Mouse (Mus musculus) heart, adult 2 months (tissue): Measurements from ENCODE around the gene Lrrc38. TPM values are rescaled to one million over a fixed set of nuclear protein-coding genes. Genes with fewer than 3 reads are reported as not detected.
"Not testable (repeated sequence)": the region's sequence is repeated elsewhere in the genome, so short reads cannot be mapped to it uniquely, and the experiment has no call there.

Experiments
- DNase-seq, 2 experiments: peaks; one replicate each; pipeline ENCODE4 v3.0.0; 2021
- H3K27ac ChIP-seq: fragments of 200-600 bp; 2 replicates; pipeline ENCODE4 v1.8.1; 2022
- H3K27me3 ChIP-seq: fragments of 200-500 bp; 2 replicates; pipeline ENCODE4 v1.6.1; 2012; ENCODE audit warnings: mild to moderate bottlenecking, low read length, inconsistent platforms, mixed read lengths; ENCODE audit not compliant: control insufficient read depth, insufficient read depth
- H3K36me3 ChIP-seq: fragments of 200-500 bp; 2 replicates; pipeline ENCODE4 v1.6.1; 2012; ENCODE audit warnings: low read length, inconsistent platforms; ENCODE audit not compliant: control insufficient read depth, insufficient read depth
- H3K4me1 ChIP-seq: fragments of 200-500 bp; 2 replicates; pipeline ENCODE4 v1.6.1; 2011; ENCODE audit warnings: low read length; ENCODE audit not compliant: control insufficient read depth, insufficient read depth
- H3K4me3 ChIP-seq: fragments of 200-600 bp; 2 replicates; pipeline ENCODE4 v1.8.1; 2022
- H3K79me2 ChIP-seq: fragments of 200-500 bp; replicated peaks from 2 replicates; pipeline ENCODE4 v1.6.1; 2012; ENCODE audit warnings: mild to moderate bottlenecking, inconsistent platforms, low read length, moderate library complexity, mixed read lengths; ENCODE audit not compliant: control insufficient read depth, insufficient read depth
- H3K9ac ChIP-seq: fragments of 200-500 bp; 2 replicates; pipeline ENCODE4 v1.6.1; 2012; ENCODE audit warnings: low read depth, mild to moderate bottlenecking, control low read depth, inconsistent platforms, low read length, mixed read lengths
- CTCF ChIP-seq: fragments of 200-600 bp; IDR thresholded peaks from 2 replicates; pipeline ENCODE4 v1.8.1; 2022; ENCODE audit warnings: antibody characterized with exemption, mild to moderate bottlenecking, moderate library complexity
- EP300 ChIP-seq: fragments of 200-500 bp; IDR thresholded peaks from 2 replicates; pipeline ENCODE4 v1.6.1; 2011; ENCODE audit warnings: low read depth, low read length, control low read depth; ENCODE audit not compliant: insufficient read depth
- POLR2A ChIP-seq: fragments of 200-500 bp; IDR thresholded peaks from 2 replicates; pipeline ENCODE4 v1.6.1; 2011; ENCODE audit warnings: mild to moderate bottlenecking, low read depth, low read length, control low read depth; ENCODE audit not compliant: insufficient read depth
- WGBS: fragments of 180-500 bp; shearing (Covaris S2); methylation state at CpG from one replicate; pipeline ENCODE4 v1.1.7; 2018; 5-methylcytosine and 5-hydroxymethylcytosine counted together
- intact Hi-C: fragments of 180-260 bp; cut with DNase I; formaldehyde crosslinking; loops from one replicate; pipeline ENCODE4 v1.15.1; 2025
- polyA plus RNA-seq: library from polyadenylated mRNA; depleted of rRNA; stranded (reverse); fragments of >200 nt; gene quantifications from 2 replicates; pipeline ENCODE4 v1.2.3, GENCODE M21; 2012
- total RNA-seq, 2 experiments: library from RNA; stranded (reverse); gene quantifications; 2 replicates each; pipeline ENCODE4 v1.2.3; 2021

The Lrrc38 gene
- total and polyA plus RNA-seq, 3 experiments = 1.8 TPM; not detected in 2

- 26% methylated on average over 9 of the region's 9 CpGs for WGBS
- Histone ChIP-seq H3K79me2 (no peaks in the 10 kb centered on the region), H3K9ac (no peak overlapping the region), H3K27me3 (peaks cover 1% of the 10 kb centered on the region; the same call in 1 of the 2 replicates), H3K27ac (no peak overlapping the region), H3K36me3 (no peaks in the 10 kb centered on the region), H3K4me1 (no peaks in the 10 kb centered on the region), H3K4me3 (no peak overlapping the region)
- intact Hi-C loops = no loop called here
- TF ChIP-seq CTCF = no peak
- no peak for TF ChIP-seq POLR2A
- no peak for TF ChIP-seq EP300
- peak in 1 of 2 experiments; percentile 4 for DNase-seq
These were observed 19.0 kb upstream of the Lrrc38 start for GRCm38 (mm10) chr4:143330566-143330965.

- intact Hi-C loops = no loop called here
- no peaks in the 10 kb centered on the region for H3K36me3 ChIP-seq
- no peak overlapping the region for H3K4me3 ChIP-seq
- H3K27me3 ChIP-seq = peaks cover 1% of the 10 kb centered on the region; the same call in 1 of the 2 replicates
- H3K79me2 ChIP-seq = no peaks in the 10 kb centered on the region
- no peak overlapping the region for H3K9ac ChIP-seq
- H3K4me1 ChIP-seq = no peaks in the 10 kb centered on the region
- no peak for DNase-seq
- no peak overlapping the region for H3K27ac ChIP-seq
- TF ChIP-seq EP300 (no peak), POLR2A (no peak), CTCF (no peak)
- WGBS = 81% methylated on average over 1 of the region's 1 CpGs
These were observed 17.8 kb upstream of the Lrrc38 start for GRCm38 (mm10) chr4:143331787-143332186.

DNA sequence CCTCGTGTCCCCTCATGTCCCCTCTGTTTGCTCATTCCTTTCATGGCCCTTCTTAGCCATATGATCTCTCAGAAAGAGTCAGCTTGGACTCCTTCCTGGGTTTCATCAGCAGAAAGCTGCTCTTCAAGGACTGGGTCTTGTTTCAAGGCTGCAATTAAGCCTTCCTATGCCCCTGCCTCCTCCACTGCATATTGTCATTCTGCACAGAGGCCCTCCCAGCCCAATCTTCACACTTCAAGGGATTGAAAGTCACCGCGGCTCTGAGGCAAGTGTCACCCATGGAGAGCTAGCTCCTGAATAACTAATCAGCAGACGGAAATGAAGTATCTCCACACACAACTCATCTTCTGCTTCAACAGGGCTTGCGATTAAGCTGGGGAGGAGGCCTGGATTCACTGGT is 15.4 kb upstream of the Lrrc38 start:
- intact Hi-C loops = no loop called here

DNA sequence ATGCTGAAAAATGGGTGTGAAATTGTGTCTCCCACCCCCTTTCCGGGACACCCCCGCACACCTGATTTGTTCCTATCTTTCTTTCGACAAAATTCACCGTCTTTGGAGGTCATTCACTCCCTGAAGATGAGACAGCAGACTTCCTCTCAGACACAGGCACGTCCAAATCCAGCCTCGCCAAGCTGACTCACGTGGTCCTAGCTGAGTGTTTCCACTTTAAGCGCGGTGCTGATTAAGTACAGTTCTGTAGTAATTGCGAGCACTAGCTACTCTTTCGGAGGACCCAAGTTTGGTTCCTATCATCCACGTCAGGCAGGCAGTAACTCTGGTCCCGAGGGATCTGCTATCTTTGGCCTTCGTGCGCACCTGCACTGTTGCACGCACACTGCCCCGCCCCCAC is 14.6 kb upstream of the Lrrc38 start:
- TF ChIP-seq POLR2A = no peak
- TF ChIP-seq CTCF = no peak
- no peak for TF ChIP-seq EP300

More for the DNA sequence above, 15.4 kb upstream of the Lrrc38 start:
- H3K4me1 ChIP-seq = no peaks in the 10 kb centered on the region
- 43% methylated on average over 5 of the region's 5 CpGs for WGBS
- no peak for TF ChIP-seq POLR2A
- no peak for TF ChIP-seq CTCF
- H3K36me3 ChIP-seq = no peaks in the 10 kb centered on the region
- H3K27me3 ChIP-seq = peaks cover 1% of the 10 kb centered on the region; the same call in 1 of the 2 replicates
- no peak overlapping the region for H3K27ac ChIP-seq
- H3K9ac ChIP-seq = no peak overlapping the region
- no peak overlapping the region for H3K4me3 ChIP-seq
- H3K79me2 ChIP-seq = no peaks in the 10 kb centered on the region
- no peak for DNase-seq

GRCm38 (mm10) chr4:143336096-143336495 is 13.5 kb upstream of the Lrrc38 start:
- no peaks in the 10 kb centered on the region for H3K36me3 ChIP-seq
- DNase-seq = no peak
- TF ChIP-seq EP300 (no peak), POLR2A (no peak), CTCF (no peak)
- WGBS = 66% methylated on average over 2 of the region's 2 CpGs
- no peak overlapping the region for H3K4me3 ChIP-seq
- no peaks in the 10 kb centered on the region for H3K79me2 ChIP-seq
- H3K27me3 ChIP-seq = no peaks in the 10 kb centered on the region
- no peaks in the 10 kb centered on the region for H3K4me1 ChIP-seq
- intact Hi-C loops = no loop called here
- H3K9ac ChIP-seq = no peak overlapping the region
- no peak overlapping the region for H3K27ac ChIP-seq

More for the DNA sequence above, 14.6 kb upstream of the Lrrc38 start:
- DNase-seq = peak in 1 of 2 experiments; percentile 36
- H3K4me3 ChIP-seq = no peak overlapping the region
- no peaks in the 10 kb centered on the region for H3K36me3 ChIP-seq
- H3K79me2 ChIP-seq = no peaks in the 10 kb centered on the region
- H3K27me3 ChIP-seq = peaks cover 1% of the 10 kb centered on the region; the same call in 1 of the 2 replicates
- H3K9ac ChIP-seq = no peak overlapping the region
- WGBS = 62% methylated on average over 17 of the region's 17 CpGs
- no peak overlapping the region for H3K27ac ChIP-seq
- intact Hi-C loops = no loop called here
- no peaks in the 10 kb centered on the region for H3K4me1 ChIP-seq

- DNase-seq = no peak
- 88% methylated on average over 13 of the region's 13 CpGs for WGBS
- no peak overlapping the region for H3K9ac ChIP-seq
- H3K4me1 ChIP-seq = no peaks in the 10 kb centered on the region
- no peaks in the 10 kb centered on the region for H3K79me2 ChIP-seq
- TF ChIP-seq POLR2A (no peak), CTCF (no peak), EP300 (no peak)
- intact Hi-C loops = no loop called here
- H3K4me3 ChIP-seq = no peak overlapping the region
- H3K36me3 ChIP-seq = no peaks in the 10 kb centered on the region
- no peak overlapping the region for H3K27ac ChIP-seq
- H3K27me3 ChIP-seq = no peaks in the 10 kb centered on the region
These were observed 9.7 kb upstream of the Lrrc38 start for GRCm38 (mm10) chr4:143339808-143340207.

GRCm38 (mm10) chr4:143341470-143341869 is 8.1 kb upstream of the Lrrc38 start:
- Histone ChIP-seq H3K9ac (no peak overlapping the region), H3K27me3 (no peaks in the 10 kb centered on the region), H3K79me2 (no peaks in the 10 kb centered on the region), H3K4me3 (no peak overlapping the region), H3K4me1 (no peaks in the 10 kb centered on the region), H3K27ac (no peak overlapping the region), H3K36me3 (no peaks in the 10 kb centered on the region)
- no peak for DNase-seq
- intact Hi-C loops = no loop called here
- 72% methylated on average over 7 of the region's 7 CpGs for WGBS
- TF ChIP-seq EP300 = no peak
- TF ChIP-seq CTCF = no peak

- DNase-seq, H3K27me3 ChIP-seq, H3K4me1 ChIP-seq, H3K36me3 ChIP-seq, H3K9ac ChIP-seq, H3K4me3 ChIP-seq, H3K27ac ChIP-seq, H3K79me2 ChIP-seq, intact Hi-C loops: not testable (repeated sequence)
- 82% methylated on average over 5 of the region's 5 CpGs for WGBS
These were observed 4.1 kb upstream of the Lrrc38 start for GRCm38 (mm10) chr4:143345491-143345890.
